Mouse (Mus musculus) liver, embryonic 16.5 days (tissue): ENCODE data around the gene Fam222b. TPM values are rescaled to one million over a fixed set of nuclear protein-coding genes. Genes with fewer than 3 reads are reported as not detected.
A peak's percentile ranks its signal among the peaks of the same experiment; 100 is the strongest.
"Not testable (repeated sequence)": the region's sequence is repeated elsewhere in the genome, so short reads cannot be mapped to it uniquely, and the experiment has no call there.

ENCODE experiments used
- ATAC-seq: fragments of 200-750 bp; cut with Nextera tagmentation; 2 replicates; pipeline ENCODE4 v1.8.0; 2017; ENCODE audit warnings: low read depth, mild to moderate bottlenecking, moderate number of reproducible peaks, moderate library complexity
- H3K27ac ChIP-seq: fragments of 300-500 bp; sonication (generic); 2 replicates; pipeline ENCODE4 v1.5.1; 2014; ENCODE audit warnings: mild to moderate bottlenecking, low read length
- H3K27me3 ChIP-seq: fragments of 300-500 bp; sonication (generic); 2 replicates; pipeline ENCODE4 v1.6.1; 2014; ENCODE audit warnings: low read depth, low read length, mixed read lengths; ENCODE audit not compliant: control insufficient read depth, insufficient read depth
- H3K36me3 ChIP-seq: fragments of 300-500 bp; sonication (generic); 2 replicates; pipeline ENCODE4 v1.6.1; 2014; ENCODE audit warnings: mild to moderate bottlenecking; ENCODE audit not compliant: control insufficient read depth, insufficient read depth
- H3K4me1 ChIP-seq: fragments of 300-500 bp; sonication (generic); 2 replicates; pipeline ENCODE4 v1.6.1; 2014; ENCODE audit warnings: low read depth, low read length, mixed read lengths; ENCODE audit not compliant: control insufficient read depth
- H3K4me2 ChIP-seq: fragments of 300-500 bp; sonication (generic); 2 replicates; pipeline ENCODE4 v1.6.1; 2014; ENCODE audit warnings: low read depth, low read length, mixed read lengths
- H3K4me3 ChIP-seq: fragments of 300-500 bp; sonication (generic); 2 replicates; pipeline ENCODE4 v1.5.1; 2014; ENCODE audit warnings: low read depth, mild to moderate bottlenecking, low read length
- H3K9ac ChIP-seq: fragments of 300-500 bp; sonication (generic); 2 replicates; pipeline ENCODE4 v1.6.1; 2014; ENCODE audit warnings: low read depth, low read length
- H3K9me3 ChIP-seq: fragments of 300-500 bp; sonication (generic); replicated peaks from 2 replicates; pipeline ENCODE4 v1.6.1; 2016; ENCODE audit warnings: low read length; ENCODE audit not compliant: control insufficient read depth
- WGBS: fragments of 180-500 bp; shearing (Covaris S2); extraction: QIAGEN DNeasy Blood & Tissue Kit; methylation state at CpG from one replicate; pipeline ENCODE4 v1.1.7; 2014; ENCODE audit not compliant: insufficient replicate concordance; 5-methylcytosine and 5-hydroxymethylcytosine counted together
- polyA plus RNA-seq: library from polyadenylated mRNA; unstranded; fragments of >200 nt; fragmentation: Nextera tagmentation; extraction: Ambion mirVana; gene quantifications from 2 replicates; pipeline ENCODE4 v1.2.1, GENCODE M21; 2015

Gene Fam222b
- polyA plus RNA-seq, 1 experiment from 2014 or later, result 4.9 TPM

- peak overlapping the region; percentile 71 for H3K4me2 ChIP-seq
- peak overlapping the region; percentile 99 for H3K4me3 ChIP-seq
- peaks cover 27% of the 10 kb centered on the region for H3K36me3 ChIP-seq
- WGBS, result 27% methylated on average over 2 of the region's 2 CpGs
- ATAC-seq, result no peak
- peaks cover 38% of the 10 kb centered on the region for H3K4me1 ChIP-seq
- peak overlapping the region; percentile 94 for H3K9ac ChIP-seq
- peaks cover 7% of the 10 kb centered on the region for H3K27me3 ChIP-seq
- no peaks in the 10 kb centered on the region for H3K9me3 ChIP-seq
- peak overlapping the region; percentile 91 for H3K27ac ChIP-seq
These were observed 87.4 kb downstream of the Fam222b start for GRCm38 (mm10) chr11:78181830-78182357.

- Histone ChIP-seq H3K4me1 (peaks cover 38% of the 10 kb centered on the region), H3K36me3 (peaks cover 27% of the 10 kb centered on the region)
- ATAC-seq, result no peak
These were observed 88.0 kb downstream of the Fam222b start for GRCm38 (mm10) chr11:78182450-78182849.

GRCm38 (mm10) chr11:78182961-78183844, 88.7 kb downstream of the Fam222b start, which contains the start of gene Rpl23a:
Gene Rpl23a (minus strand): TSS chr11:78183584.
- H3K9ac ChIP-seq, result peak within 1 kb of the TSS; percentile 94
- peak within 1 kb of the TSS; percentile 99 for H3K4me3 ChIP-seq
- H3K4me1 ChIP-seq, result peaks cover 38% of the 10 kb centered on the region
- peaks cover 20% of the 10 kb centered on the region for H3K27me3 ChIP-seq
- peaks cover 27% of the 10 kb centered on the region for H3K36me3 ChIP-seq
- H3K4me2 ChIP-seq, result peak within 1 kb of the TSS; percentile 71
- no peaks in the 10 kb centered on the region for H3K9me3 ChIP-seq
- WGBS, result under 1% methylated on average over 38 of the region's 38 CpGs
- ATAC-seq, result peak; percentile 79
- H3K27ac ChIP-seq, result peak within 1 kb of the TSS; percentile 91

More at GRCm38 (mm10) chr11:78182450-78182849, 88.0 kb downstream of the Fam222b start:
- Histone ChIP-seq H3K27me3 (peaks cover 13% of the 10 kb centered on the region), H3K27ac (peak overlapping the region; percentile 91), H3K9me3 (no peaks in the 10 kb centered on the region), H3K4me2 (peak overlapping the region; percentile 71), H3K4me3 (peak overlapping the region; percentile 99), H3K9ac (peak overlapping the region; percentile 94)
- under 1% methylated on average over 7 of the region's 7 CpGs for WGBS

- H3K9me3 ChIP-seq, result no peaks in the 10 kb centered on the region
- peak overlapping the region; percentile 35; the same call in 1 of the 2 replicates for H3K9ac ChIP-seq
- peaks cover 28% of the 10 kb centered on the region for H3K27me3 ChIP-seq
- peaks cover 27% of the 10 kb centered on the region for H3K36me3 ChIP-seq
- peak overlapping the region; percentile 71 for H3K4me2 ChIP-seq
- ATAC-seq, result no peak
- WGBS, result 35% methylated on average over 10 of the region's 10 CpGs
- peak overlapping the region; percentile 99 for H3K4me3 ChIP-seq
- no peak overlapping the region; the same call in 1 of the 2 replicates for H3K27ac ChIP-seq
- peaks cover 38% of the 10 kb centered on the region for H3K4me1 ChIP-seq
These were observed 89.5 kb downstream of the Fam222b start for GRCm38 (mm10) chr11:78183884-78184514.

- Histone ChIP-seq H3K27me3 (peaks cover 35% of the 10 kb centered on the region), H3K4me1 (peaks cover 32% of the 10 kb centered on the region), H3K36me3 (peaks cover 23% of the 10 kb centered on the region)
- not testable (repeated sequence) for H3K4me3 ChIP-seq, H3K4me2 ChIP-seq, H3K9ac ChIP-seq, H3K27ac ChIP-seq, H3K9me3 ChIP-seq, ATAC-seq
- WGBS, result 84% methylated on average over 6 of the region's 6 CpGs
These were observed 90.2 kb downstream of the Fam222b start for GRCm38 (mm10) chr11:78184702-78185101.

- Histone ChIP-seq H3K27me3 (peaks cover 56% of the 10 kb centered on the region), H3K4me3 (peak within 1 kb of the TSS; percentile 59), H3K27ac (peak within 1 kb of the TSS; percentile 61), H3K4me1 (peaks cover 6% of the 10 kb centered on the region), H3K4me2 (peak within 1 kb of the TSS; percentile 54), H3K36me3 (no peaks in the 10 kb centered on the region), H3K9me3 (no peaks in the 10 kb centered on the region), H3K9ac (peak within 1 kb of the TSS; percentile 62)
- peak; percentile 41 for ATAC-seq
- WGBS, result under 1% methylated on average over 79 of the region's 80 CpGs
These were observed 94.1 kb downstream of the Fam222b start, which contains the start of gene Rab34 for GRCm38 (mm10) chr11:78188331-78189233. Gene Rab34 (plus strand): TSS chr11:78188430.

GRCm38 (mm10) chr11:78189234-78190040, 95.0 kb downstream of the Fam222b start:
- peak overlapping the region; percentile 59 for H3K4me3 ChIP-seq
- ATAC-seq, result peak; percentile 68
- H3K9ac ChIP-seq, result peak overlapping the region; percentile 62
- H3K36me3 ChIP-seq, result no peaks in the 10 kb centered on the region
- H3K27me3 ChIP-seq, result peaks cover 56% of the 10 kb centered on the region
- 2% methylated on average over 42 of the region's 42 CpGs for WGBS
- H3K27ac ChIP-seq, result peak overlapping the region; percentile 61
- H3K4me2 ChIP-seq, result peak overlapping the region; percentile 54
- H3K9me3 ChIP-seq, result no peaks in the 10 kb centered on the region
- peaks cover 5% of the 10 kb centered on the region for H3K4me1 ChIP-seq
